Mouse (Mus musculus) MEL (cell line): ENCODE measurements around the gene Mturn. TPM values are rescaled to one million over a fixed set of nuclear protein-coding genes. Genes with fewer than 3 reads are reported as not detected.

Source experiments
- DNase-seq: peaks from one replicate; pipeline ENCODE4 v3.0.0; 2011; ENCODE audit warnings: low read depth, low spot score
- H3K27ac ChIP-seq: 2 replicates; pipeline ENCODE4 v1.5.1; 2012; ENCODE audit warnings: low read depth, mild to moderate bottlenecking, control low read depth, low read length, moderate library complexity; ENCODE audit not compliant: control insufficient read depth
- H3K27me3 ChIP-seq, 2 experiments: fragments of 150-350 bp in 1 of 2; sonication (generic) in 1 of 2; 2 replicates each; pipeline ENCODE4 v1.6.1; 2012; ENCODE audit warnings: low read length in 2 of 2, mild to moderate bottlenecking in 2 of 2, improper control_type of control experiment in 1 of 2, moderate library complexity in 1 of 2; ENCODE audit not compliant: insufficient read depth in 2 of 2, control insufficient read depth in 1 of 2
- H3K36me3 ChIP-seq, 2 experiments: 2 replicates each; pipeline ENCODE4 v1.6.1; 2012 to 2014; ENCODE audit warnings: low read length in 2 of 2, improper control_type of control experiment in 1 of 2, inconsistent platforms in 1 of 2, mild to moderate bottlenecking in 1 of 2; ENCODE audit not compliant: insufficient read depth in 2 of 2, control insufficient read depth in 1 of 2
- H3K4me1 ChIP-seq, 2 experiments: fragments of 150-350 bp in 1 of 2; sonication (generic) in 1 of 2; 2 replicates each; pipeline ENCODE4 v1.6.1; 2012; ENCODE audit warnings: low read length in 2 of 2, improper control_type of control experiment in 1 of 2, mild to moderate bottlenecking in 1 of 2; ENCODE audit not compliant: insufficient read depth in 2 of 2, control insufficient read depth in 1 of 2
- H3K4me3 ChIP-seq, 2 experiments: fragments of 150-350 bp in 1 of 2; sonication (generic) in 1 of 2; 2 replicates each; pipeline ENCODE4 v1.5.1; 2012; ENCODE audit warnings: low read depth in 2 of 2, low read length in 2 of 2, mild to moderate bottlenecking in 2 of 2, moderate library complexity in 2 of 2, control low read depth in 1 of 2, improper control_type of control experiment in 1 of 2; ENCODE audit not compliant: control insufficient read depth in 1 of 2, insufficient read depth in 1 of 2
- H3K79me2 ChIP-seq: 2 replicates; pipeline ENCODE4 v1.6.1; 2012; ENCODE audit warnings: mild to moderate bottlenecking, low read length, moderate library complexity; ENCODE audit not compliant: control insufficient read depth, poor library complexity, insufficient read depth
- H3K9ac ChIP-seq: 2 replicates; pipeline ENCODE4 v1.6.1; 2012; ENCODE audit warnings: low read depth, mild to moderate bottlenecking, control low read depth, low read length, moderate library complexity; ENCODE audit not compliant: control insufficient read depth, poor library complexity, severe bottlenecking
- H3K9me3 ChIP-seq: fragments of 150-350 bp; sonication (generic); replicated peaks from 2 replicates; pipeline ENCODE4 v1.6.1; 2012; ENCODE audit warnings: mild to moderate bottlenecking, low read length, improper control_type of control experiment, moderate library complexity; ENCODE audit not compliant: insufficient read depth
- CHD1 ChIP-seq: IDR thresholded peaks from 2 replicates; pipeline ENCODE4 v1.6.1; 2012; ENCODE audit warnings: low read depth, mild to moderate bottlenecking, inconsistent platforms, low read length, improper control_type of control experiment
- ELF1 ChIP-seq: IDR thresholded peaks from 2 replicates; pipeline ENCODE4 v1.6.1; 2014; ENCODE audit warnings: low read depth, mild to moderate bottlenecking, inconsistent platforms, low read length, improper control_type of control experiment, moderate library complexity
- EP300 ChIP-seq, 2 experiments: IDR thresholded peaks; 2 replicates each; pipeline ENCODE4 v1.6.1; 2011; ENCODE audit warnings: improper control_type of control experiment in 2 of 2, low read length in 2 of 2, low read depth in 1 of 2, mild to moderate bottlenecking in 1 of 2
- GATA1 ChIP-seq: IDR thresholded peaks from 2 replicates; pipeline ENCODE4 v1.6.1; 2011; ENCODE audit warnings: low read depth, low read length, improper control_type of control experiment
- HCFC1 ChIP-seq: IDR thresholded peaks from 2 replicates; pipeline ENCODE4 v1.6.1; 2012; ENCODE audit warnings: low read depth, mild to moderate bottlenecking, inconsistent platforms, low read length, improper control_type of control experiment, moderate library complexity
- MAFK ChIP-seq: IDR thresholded peaks from 2 replicates; pipeline ENCODE4 v1.6.1; 2011; ENCODE audit warnings: low read depth, mild to moderate bottlenecking, low read length, improper control_type of control experiment, borderline replicate concordance
- MAX ChIP-seq: IDR thresholded peaks from 2 replicates; pipeline ENCODE4 v1.6.1; 2011; ENCODE audit warnings: low read length, improper control_type of control experiment
- NELFE ChIP-seq: IDR thresholded peaks from 2 replicates; pipeline ENCODE4 v1.6.1; 2011; ENCODE audit warnings: low read depth, low read length, improper control_type of control experiment
- NRF1 ChIP-seq: IDR thresholded peaks from 2 replicates; pipeline ENCODE4 v1.6.1; 2014; ENCODE audit warnings: low read depth, mild to moderate bottlenecking, inconsistent platforms, low read length, improper control_type of control experiment, moderate library complexity; ENCODE audit not compliant: poor library complexity, insufficient read depth, severe bottlenecking
- SMC3 ChIP-seq: IDR thresholded peaks from 2 replicates; pipeline ENCODE4 v1.6.1; 2011; ENCODE audit warnings: low read depth, low read length, improper control_type of control experiment
- TCF12 ChIP-seq: IDR thresholded peaks from 2 replicates; pipeline ENCODE4 v1.6.1; 2014; ENCODE audit warnings: low read depth, mild to moderate bottlenecking, inconsistent platforms, low read length, improper control_type of control experiment, moderate library complexity
- UBTF ChIP-seq: IDR thresholded peaks from 2 replicates; pipeline ENCODE4 v1.6.1; 2012; ENCODE audit warnings: low read depth, mild to moderate bottlenecking, inconsistent platforms, low read length, improper control_type of control experiment, moderate library complexity, borderline replicate concordance; ENCODE audit not compliant: insufficient read depth
- USF2 ChIP-seq, 2 experiments: IDR thresholded peaks; 2 replicates each; pipeline ENCODE4 v1.6.1; 2011 to 2012; ENCODE audit warnings: improper control_type of control experiment in 2 of 2, low read length in 2 of 2, borderline replicate concordance in 1 of 2, inconsistent platforms in 1 of 2, low read depth in 1 of 2, mild to moderate bottlenecking in 1 of 2; ENCODE audit not compliant: insufficient read depth in 1 of 2
- ZNF384 ChIP-seq: IDR thresholded peaks from 2 replicates; pipeline ENCODE4 v1.6.1; 2012; ENCODE audit warnings: low read depth, mild to moderate bottlenecking, inconsistent platforms, low read length, improper control_type of control experiment
- polyA plus RNA-seq, 2 experiments: library from polyadenylated mRNA; stranded (reverse) in 1 of 2; unstranded in 1 of 2; fragments of >175 nt in 1 of 2; fragments of >200 nt in 1 of 2; gene quantifications; 2 replicates each; pipeline versions ENCODE4 v1.2.1 to v1.2.4; 2012; ENCODE audit warnings: low replicate concordance in 2 of 2, low read depth in 1 of 2; ENCODE audit not compliant: insufficient read length in 2 of 2, insufficient read depth in 1 of 2, missing spikeins in 1 of 2
- total RNA-seq: library from RNA; depleted of rRNA; stranded (reverse); fragments of 300-350 nt; gene quantifications from 2 replicates; pipeline ENCODE4 v1.2.3, GENCODE M21; 2012

Mturn gene
- total and polyA plus RNA-seq, 3 experiments = 0.31 to 1.1 TPM; not detected in 1

GRCm38 (mm10) chr6:54727416-54727815 is 46.0 kb downstream of the Mturn start:
- no peak overlapping the region for H3K9ac ChIP-seq
- no peak for DNase-seq

GRCm38 (mm10) chr6:54729451-54730105 is 48.2 kb downstream of the Mturn start:
- H3K9me3 ChIP-seq = no peaks in the 10 kb centered on the region
- no peak overlapping the region for H3K27ac ChIP-seq
- no peak overlapping the region for H3K4me3 ChIP-seq
- TF ChIP-seq USF2 (IDR thresholded peaks at IDR 0.05; ENCODE audit: borderline replicate concordance in 1 of 2, insufficient read depth in 1 of 2, low read depth in 1 of 2, low read length in 2 of 2) = no peak
- no peak for TF ChIP-seq MAFK
- no peak for TF ChIP-seq MAX
- TF ChIP-seq HCFC1 = no peak
- TF ChIP-seq ZNF384 = no peak
- no peak for TF ChIP-seq NRF1
- no peak for TF ChIP-seq ELF1
- TF ChIP-seq, all 39 proteins: peak for 0
- Histone ChIP-seq H3K9ac (no peak overlapping the region), H3K27me3 (peaks cover 3 to 11% of the 10 kb centered on the region in 2 experiments; a peak in 3 of 4 replicates), H3K4me1 (no peaks in the 10 kb centered on the region), H3K36me3 (no peaks in the 10 kb centered on the region), H3K79me2 (no peaks in the 10 kb centered on the region)
- no peak for DNase-seq

More at GRCm38 (mm10) chr6:54727416-54727815, 46.0 kb downstream of the Mturn start:
- no peaks in the 10 kb centered on the region for H3K9me3 ChIP-seq
- no peak overlapping the region for H3K27ac ChIP-seq
- no peaks in the 10 kb centered on the region for H3K79me2 ChIP-seq
- H3K36me3 ChIP-seq = no peaks in the 10 kb centered on the region
- H3K4me3 ChIP-seq = no peak overlapping the region
- peaks cover 0 to 11% of the 10 kb centered on the region in 2 experiments; a peak in 3 of 4 replicates for H3K27me3 ChIP-seq
- no peaks in the 10 kb centered on the region for H3K4me1 ChIP-seq
- TF ChIP-seq HCFC1 (no peak), UBTF (no peak), EP300 (IDR thresholded peaks at IDR 0.05; ENCODE audit: low read depth in 1 of 2, low read length in 2 of 2) (no peak), GATA1 (no peak), NELFE (no peak), USF2 (IDR thresholded peaks at IDR 0.05; ENCODE audit: borderline replicate concordance in 1 of 2, insufficient read depth in 1 of 2, low read depth in 1 of 2, low read length in 2 of 2) (no peak), ZNF384 (no peak), MAFK (no peak), CHD1 (no peak), TCF12 (no peak), SMC3 (no peak)
